ENCODE assay signal across 9 mouse cellular contexts in genomic region chr5:125002969-125003872, GRCm38 (mm10). TPM values are rescaled to one million over a fixed set of nuclear protein-coding genes. Genes with fewer than 3 reads are reported as not detected.
A peak's percentile ranks its signal among the peaks of the same experiment; 100 is the strongest.
DNase-seq lines count a peak whose midpoint lies in the region; ATAC-seq and TF ChIP-seq lines count a peak whose summit lies in the region.
"Had no signal": no experiment of that assay in that cellular context is flagged by ENCODE, and none has a peak within 500 bp of the region (broad histone marks: within the 10 kb centered on the region; RNA-seq: fewer than 3 reads in every experiment).

Rflna (plus strand) TSS chr5:125003221.

- TF ChIP-seq CTCF in testis, adult 2 months (IDR thresholded peaks at IDR 0.05; ENCODE audit: control insufficient read depth, insufficient read depth, insufficient replicate concordance, low read depth, low read length), result no peak
- no peak for TF ChIP-seq CTCF in kidney, postnatal 0 days (IDR thresholded peaks at IDR 0.05; ENCODE audit: low read depth)

- H3K4me3 ChIP-seq in testis, adult 2 months (ENCODE audit: control insufficient read depth, low read depth, low read length), result peak within 1 kb of the TSS; percentile 34
- peak within 1 kb of the TSS; percentile 21 for H3K4me3 ChIP-seq in forebrain, embryonic 14.5 days (ENCODE audit: low read depth, low read length)
- peak within 1 kb of the TSS; percentile 38 for H3K4me3 ChIP-seq in kidney, postnatal 0 days (replicated peaks; ENCODE audit: low read depth, low read length)

- no peak for DNase-seq in testis, postnatal 14 days (ENCODE audit: low spot score)
- DNase-seq in forebrain, embryonic 14.5 days (ENCODE audit: low spot score), result peak; percentile 58
- peak; percentile 77 for DNase-seq in kidney, postnatal 0 days (ENCODE audit: low spot score)
- DNase-seq in lung, postnatal 4 days, result peak; percentile 67 to 75
- no peak for DNase-seq in thymus, postnatal 10 days (ENCODE audit: low spot score in 2 of 2)
- DNase-seq in right cerebral cortex, postnatal 4 days, result no peak

- WGBS in forebrain, embryonic 14.5 days, result 2% methylated on average over 39 of the region's 41 CpGs
- WGBS in kidney, postnatal 0 days, result 7% methylated on average over 34 of the region's 41 CpGs

- H3K27ac ChIP-seq in testis, adult 2 months (ENCODE audit: control insufficient read depth, insufficient read depth, low read depth, low read length), result no peak within 1 kb of the TSS
- H3K27ac ChIP-seq in forebrain, embryonic 14.5 days (ENCODE audit: low read depth, low read length), result no peak within 1 kb of the TSS
- no peak within 1 kb of the TSS for H3K27ac ChIP-seq in kidney, postnatal 0 days
- H3K27ac ChIP-seq: macrophage had no signal

- peak within 1 kb of the TSS; percentile 52; the same call in 1 of the 2 replicates for H3K9ac ChIP-seq in forebrain, embryonic 14.5 days (ENCODE audit: low read length)
- H3K9ac ChIP-seq in kidney, postnatal 0 days (ENCODE audit: low read depth, low read length), result peak within 1 kb of the TSS; percentile 52

- H3K27me3 ChIP-seq in testis, adult 2 months (ENCODE audit: control insufficient read depth, insufficient read depth, low read length), result no peaks in the 10 kb centered on the region
- peaks cover 18% of the 10 kb centered on the region; the same call in 1 of the 2 replicates for H3K27me3 ChIP-seq in forebrain, embryonic 14.5 days (replicated peaks; ENCODE audit: control insufficient read depth, insufficient read depth, low read length)
- no peaks in the 10 kb centered on the region for H3K27me3 ChIP-seq in kidney, postnatal 0 days (ENCODE audit: insufficient read depth, low read length)

- peak within 1 kb of the TSS; percentile 46 for H3K4me2 ChIP-seq in forebrain, embryonic 14.5 days (ENCODE audit: low read length)
- H3K4me2 ChIP-seq in kidney, postnatal 0 days (ENCODE audit: low read length), result peak within 1 kb of the TSS; percentile 72

- no peaks in the 10 kb centered on the region for H3K9me3 ChIP-seq in forebrain, embryonic 14.5 days (replicated peaks; ENCODE audit: control insufficient read depth, low read length)
- no peaks in the 10 kb centered on the region for H3K9me3 ChIP-seq in kidney, postnatal 0 days (replicated peaks; ENCODE audit: low read length)

- peaks cover 4% of the 10 kb centered on the region for H3K4me1 ChIP-seq in testis, adult 2 months (ENCODE audit: control insufficient read depth, insufficient read depth, low read length)
- peaks cover 8% of the 10 kb centered on the region; the same call in 1 of the 2 replicates for H3K4me1 ChIP-seq in forebrain, embryonic 14.5 days (ENCODE audit: control insufficient read depth, insufficient read depth, low read length)
- peaks cover 7% of the 10 kb centered on the region; the same call in 1 of the 2 replicates for H3K4me1 ChIP-seq in kidney, postnatal 0 days (replicated peaks; ENCODE audit: insufficient read depth, low read length)

- ATAC-seq in forebrain, embryonic 14.5 days, result peak; percentile 58
- peak; percentile 63 for ATAC-seq in kidney, postnatal 0 days (replicated peaks; ENCODE audit: low FRiP score, low read depth)
- no peak for ATAC-seq in erythroid progenitor cell, adult 5-6 weeks (replicated peaks; ENCODE audit: low FRiP score, poor library complexity, severe bottlenecking)

- no peaks in the 10 kb centered on the region for H3K36me3 ChIP-seq in testis, adult 2 months (ENCODE audit: control insufficient read depth, insufficient read depth, low read length)
- no peaks in the 10 kb centered on the region for H3K36me3 ChIP-seq in forebrain, embryonic 14.5 days (ENCODE audit: control insufficient read depth, insufficient read depth, low read length)
- no peaks in the 10 kb centered on the region for H3K36me3 ChIP-seq in kidney, postnatal 0 days (ENCODE audit: insufficient read depth, low read length)

- TF ChIP-seq POLR2A in testis, adult 2 months (IDR thresholded peaks at IDR 0.05; ENCODE audit: control insufficient read depth, low read depth, low read length), result no peak

RNA-seq across cellular contexts. Expression of gene Rflna, which starts in this region (rescaled TPM):
- 0.19 and 0.76 TPM in 2 replicates for polyA plus RNA-seq in testis, adult 2 months (2012; rRNA removed)
- polyA plus RNA-seq in forebrain, embryonic 14.5 days (2014; fragmentation: Nextera tagmentation; extraction: Ambion mirVana), result 3.2 and 3.5 TPM in 2 replicates
- polyA plus RNA-seq in kidney, postnatal 0 days (2015; fragmentation: Nextera tagmentation; extraction: Ambion mirVana), result 8.5 and 9.1 TPM in 2 replicates
- not detected in 2 replicates for total RNA-seq in erythroid progenitor cell, adult 5-6 weeks (2015; ENCODE audit: low replicate concordance)
- not detected in 2 replicates for total RNA-seq in erythroid progenitor cell, adult 5-6 weeks (2017; ENCODE audit: low replicate concordance)
- polyA plus RNA-seq: macrophage had no signal

Comparison
In these comparisons a context has a peak if more than half of its experiments do, and no peak if none do; other contexts are left out.
1. DNase-seq: peak in forebrain, embryonic 14.5 days (single experiment), kidney, postnatal 0 days (single experiment) and lung, postnatal 4 days (2 of 2); none in testis, postnatal 14 days (single experiment), thymus, postnatal 10 days (0 of 2) and right cerebral cortex, postnatal 4 days (single experiment).
2. Peak in every context shown above with its lines, with median percentiles within 50 percentile points of each other: H3K4me3 ChIP-seq.